Mouse (Mus musculus) cerebellum, adult 18-20 months (tissue): Measurements from ENCODE around the gene Acer3.
"Not testable (repeated sequence)": the region's sequence is repeated elsewhere in the genome, so short reads cannot be mapped to it uniquely, and the experiment has no call there.

Source experiments
- DNase-seq, 2 experiments: peaks; one replicate each; pipeline ENCODE4 v3.0.0; 2021

Acer3 gene

GRCm38 (mm10) chr7:98276263-98276662, 44.7 kb downstream of the Acer3 start:
- DNase-seq = no peak

- DNase-seq = not testable (repeated sequence)
Measured at GRCm38 (mm10) chr7:98268166-98268565, 52.8 kb downstream of the Acer3 start.

GRCm38 (mm10) chr7:98252520-98252919, 68.5 kb downstream of the Acer3 start:
- no peak for DNase-seq

- DNase-seq = peak; percentile 88 to 91
Measured at GRCm38 (mm10) chr7:98236686-98237359, 84.2 kb downstream of the Acer3 start.

GRCm38 (mm10) chr7:98223796-98224195, 97.2 kb downstream of the Acer3 start:
- no peak for DNase-seq

- DNase-seq = no peak
Measured at GRCm38 (mm10) chr7:98216713-98217112, 104.3 kb downstream of the Acer3 start.

- no peak for DNase-seq
Measured at GRCm38 (mm10) chr7:98202946-98203345, 118.1 kb downstream of the Acer3 start.

GRCm38 (mm10) chr7:98201493-98202028, 119.4 kb downstream of the Acer3 start:
- no peak for DNase-seq

- no peak for DNase-seq
Measured at GRCm38 (mm10) chr7:98200396-98200795, 120.6 kb downstream of the Acer3 start.

GRCm38 (mm10) chr7:98199381-98199780, 121.6 kb downstream of the Acer3 start, which contains the start of gene B3gnt6:
Gene B3gnt6, minus strand, starts transcription at chr7:98199481.
- no peak for DNase-seq

GRCm38 (mm10) chr7:98195151-98195801, 125.7 kb downstream of the Acer3 start:
- DNase-seq = no peak

- peak in 1 of 2 experiments; percentile 20 for DNase-seq
Measured at GRCm38 (mm10) chr7:98194026-98194792, 126.8 kb downstream of the Acer3 start.

GRCm38 (mm10) chr7:98193515-98194025, 127.4 kb downstream of the Acer3 start:
- peak; percentile 44 to 47 for DNase-seq

- no peak for DNase-seq
Measured at GRCm38 (mm10) chr7:98191571-98192250, 129.3 kb downstream of the Acer3 start.

GRCm38 (mm10) chr7:98190578-98190977, 130.4 kb downstream of the Acer3 start:
- no peak for DNase-seq

GRCm38 (mm10) chr7:98189745-98190144, 131.3 kb downstream of the Acer3 start:
- DNase-seq = no peak

GRCm38 (mm10) chr7:98188680-98189079, 132.3 kb downstream of the Acer3 start:
- DNase-seq = no peak

GRCm38 (mm10) chr7:98188238-98188637, 132.8 kb downstream of the Acer3 start:
- DNase-seq = no peak

GRCm38 (mm10) chr7:98187332-98187731, 133.7 kb downstream of the Acer3 start:
- not testable (repeated sequence) for DNase-seq

- DNase-seq = no peak
Measured at GRCm38 (mm10) chr7:98186637-98187036, 134.4 kb downstream of the Acer3 start.

GRCm38 (mm10) chr7:98185326-98185725, 135.7 kb downstream of the Acer3 start:
- DNase-seq = no peak

- no peak for DNase-seq
Measured at GRCm38 (mm10) chr7:98178560-98179231, 142.3 kb downstream of the Acer3 start.
